ENCODE assay signal across 14 mouse cellular contexts in genomic region chr4:141869436-141870215, GRCm38 (mm10). TPM values are rescaled to one million over a fixed set of nuclear protein-coding genes. Genes with fewer than 3 reads are reported as not detected.
A peak's percentile ranks its signal among the peaks of the same experiment; 100 is the strongest.
DNase-seq lines count a peak whose midpoint lies in the region; ATAC-seq and TF ChIP-seq lines count a peak whose summit lies in the region.
"Had no signal": no experiment of that assay in that cellular context is flagged by ENCODE, and none has a peak within 500 bp of the region (broad histone marks: within the 10 kb centered on the region; RNA-seq: fewer than 3 reads in every experiment).

No protein-coding gene starts in this region.

- DNase-seq in cerebellum, adult 9-11 months = peak; percentile 36
- DNase-seq in cerebellum, postnatal 36 days = no peak
- no peak for DNase-seq in layer of hippocampus, adult 2 months (ENCODE audit: low spot score in 2 of 2)
- DNase-seq in layer of hippocampus, adult 11-12 months (ENCODE audit: low spot score) = no peak
- DNase-seq in A20 (ENCODE audit: low read depth, low spot score) = peak; percentile 29
- DNase-seq in natural killer cell, adult 2 months (ENCODE audit: low spot score in 2 of 2) = no peak
- no peak for DNase-seq in cerebellum, postnatal 14 days
- DNase-seq: embryo, embryonic 11 days; kidney, adult 11 months; thymus, adult 2 months had no signal

- H3K4me2 ChIP-seq in lung, embryonic 15.5 days = no peak overlapping the region
- H3K4me2 ChIP-seq: midbrain, embryonic 12.5 days had no signal

- no peaks in the 10 kb centered on the region for H3K9me3 ChIP-seq in lung, embryonic 15.5 days
- H3K9me3 ChIP-seq: midbrain, embryonic 12.5 days had no signal

- ATAC-seq in lung, embryonic 15.5 days (ENCODE audit: borderline replicate concordance, extremely low read depth, low FRiP score, low TSS enrichment) = no peak
- ATAC-seq: activated CD4-positive, CD25-positive, alpha-beta regulatory T cell, adult 4 months had no signal

- peak overlapping the region; percentile 78 for H3K27ac ChIP-seq in layer of hippocampus, adult 2 months
- H3K27ac ChIP-seq in lung, embryonic 15.5 days = peak overlapping the region; percentile 8; the same call in 1 of the 2 replicates
- H3K27ac ChIP-seq: midbrain, embryonic 12.5 days had no signal

- H3K9ac ChIP-seq in lung, embryonic 15.5 days = no peak overlapping the region
- H3K9ac ChIP-seq: midbrain, embryonic 12.5 days had no signal

- H3K36me3 ChIP-seq in lung, embryonic 15.5 days = 0 out of 2 replicates have a peak, but pooled peaks cover 3% of the 10 kb centered on the region

- peaks cover 73% of the 10 kb centered on the region for H3K4me1 ChIP-seq in lung, embryonic 15.5 days

- no peak for TF ChIP-seq CTCF in layer of hippocampus, adult 2 months (conservative IDR thresholded peaks at IDR 0.05)

- WGBS in lung, embryonic 15.5 days = 63% methylated on average over 5 of the region's 5 CpGs

- no peaks in the 10 kb centered on the region for H3K27me3 ChIP-seq in lung, embryonic 15.5 days
- H3K27me3 ChIP-seq: midbrain, embryonic 12.5 days had no signal

- no peak overlapping the region for H3K4me3 ChIP-seq in layer of hippocampus, adult 2 months
- H3K4me3 ChIP-seq in lung, embryonic 15.5 days = no peak overlapping the region
- H3K4me3 ChIP-seq: midbrain, embryonic 12.5 days had no signal

RNA-seq across cellular contexts. Expression of gene Efhd2, which starts 5.1 kb away (rescaled TPM):
- total RNA-seq in layer of hippocampus, adult 2 months (2021) = 100 to 1,000 TPM; 139 to 140 TPM
- polyA plus RNA-seq in lung, embryonic 15.5 days (2015; fragmentation: Nextera tagmentation; extraction: Ambion mirVana) = 102 TPM in 2 replicates

RNA-seq across cellular contexts. Expression of gene Ctrc, which starts 23.5 kb away (rescaled TPM):
- not detected for total RNA-seq in layer of hippocampus, adult 2 months (2021)
- polyA plus RNA-seq in lung, embryonic 15.5 days (2015; fragmentation: Nextera tagmentation; extraction: Ambion mirVana) = not detected in 2 replicates
- polyA plus RNA-seq: activated CD4-positive, CD25-positive, alpha-beta regulatory T cell, adult 4 months; frontal cortex, adult 2 months; midbrain, embryonic 12.5 days had no signal

RNA-seq across cellular contexts. Expression of gene Cela2a, which starts 43.7 kb away (rescaled TPM):
- not detected for total RNA-seq in layer of hippocampus, adult 2 months (2021)
- polyA plus RNA-seq in lung, embryonic 15.5 days (2015; fragmentation: Nextera tagmentation; extraction: Ambion mirVana) = 2.1 TPM in 1 of 2 replicates, not detected in the other
- polyA plus RNA-seq: midbrain, embryonic 12.5 days had no signal

Comparison
In these comparisons a context has a peak if more than half of its experiments do, and no peak if none do; other contexts are left out.
1. DNase-seq: peak in cerebellum, adult 9-11 months (single experiment) and A20 (single experiment); none in cerebellum, postnatal 36 days (0 of 2), layer of hippocampus, adult 2 months (0 of 2), layer of hippocampus, adult 11-12 months (single experiment), natural killer cell, adult 2 months (0 of 2) and cerebellum, postnatal 14 days (0 of 2).